ENCODE assay signal across 28 mouse cellular contexts in genomic region chr13:99272046-99272445, GRCm38 (mm10).
"Had no signal": no experiment of that assay in that cellular context is flagged by ENCODE, and none has a peak within 500 bp of the region (broad histone marks: within the 10 kb centered on the region; RNA-seq: fewer than 3 reads in every experiment).

No protein-coding gene starts in this region.

- H3K36me3 ChIP-seq: limb, embryonic 10.5 days; limb, embryonic 12.5 days; limb, embryonic 13.5 days; limb, embryonic 15.5 days; liver, embryonic 12.5 days; liver, embryonic 13.5 days; liver, embryonic 15.5 days; lung, embryonic 15.5 days; midbrain, embryonic 10.5 days; midbrain, embryonic 12.5 days; midbrain, embryonic 13.5 days; midbrain, embryonic 15.5 days; neural tube, embryonic 12.5 days had no signal

- H3K27me3 ChIP-seq: limb, embryonic 12.5 days; limb, embryonic 13.5 days; limb, embryonic 15.5 days; liver, embryonic 12.5 days; liver, embryonic 13.5 days; liver, embryonic 15.5 days; lung, embryonic 15.5 days; megakaryocyte, embryonic 14.5 days; midbrain, embryonic 12.5 days; midbrain, embryonic 13.5 days; midbrain, embryonic 15.5 days; neural tube, embryonic 12.5 days had no signal

- H3K4me1 ChIP-seq: limb, embryonic 10.5 days; limb, embryonic 12.5 days; limb, embryonic 13.5 days; limb, embryonic 15.5 days; liver, embryonic 12.5 days; liver, embryonic 13.5 days; liver, embryonic 15.5 days; lung, embryonic 15.5 days; megakaryocyte, embryonic 14.5 days; midbrain, embryonic 10.5 days; midbrain, embryonic 12.5 days; midbrain, embryonic 13.5 days; midbrain, embryonic 15.5 days; neural tube, embryonic 12.5 days had no signal

- H3K9me3 ChIP-seq: limb, embryonic 10.5 days; limb, embryonic 12.5 days; limb, embryonic 13.5 days; limb, embryonic 15.5 days; liver, embryonic 13.5 days; liver, embryonic 15.5 days; lung, embryonic 15.5 days; midbrain, embryonic 10.5 days; midbrain, embryonic 12.5 days; midbrain, embryonic 13.5 days; midbrain, embryonic 15.5 days; neural tube, embryonic 12.5 days had no signal

- H3K4me3 ChIP-seq: limb, embryonic 10.5 days; limb, embryonic 12.5 days; limb, embryonic 13.5 days; limb, embryonic 15.5 days; liver, embryonic 12.5 days; liver, embryonic 13.5 days; liver, embryonic 15.5 days; lung, embryonic 15.5 days; megakaryocyte, embryonic 14.5 days; midbrain, embryonic 10.5 days; midbrain, embryonic 12.5 days; midbrain, embryonic 13.5 days; midbrain, embryonic 15.5 days; myocyte; neural tube, embryonic 12.5 days had no signal

- DNase-seq: left cerebral cortex, postnatal 4 days; liver; liver, embryonic 13.5 days; liver, postnatal 0 days; lung, adult 18-20 months; lung, adult 2 months; lung, embryonic 14.5 days; lung, postnatal 10 days; lung, postnatal 14 days; lung, postnatal 36 days; lung, postnatal 4 days; midbrain, embryonic 14.5 days had no signal

- H3K27ac ChIP-seq: limb, embryonic 10.5 days; limb, embryonic 12.5 days; limb, embryonic 13.5 days; limb, embryonic 15.5 days; liver, embryonic 12.5 days; liver, embryonic 13.5 days; liver, embryonic 14.5 days; liver, embryonic 15.5 days; lung, embryonic 15.5 days; macrophage; midbrain, embryonic 10.5 days; midbrain, embryonic 12.5 days; midbrain, embryonic 13.5 days; midbrain, embryonic 15.5 days; neural tube, embryonic 12.5 days had no signal
